Mouse (Mus musculus): ENCODE data around the gene Tmem38b. TPM values are rescaled to one million over a fixed set of nuclear protein-coding genes. Genes with fewer than 3 reads are reported as not detected.
"Not testable (repeated sequence)": the region's sequence is repeated elsewhere in the genome, so short reads cannot be mapped to it uniquely, and the experiment has no call there.

The Tmem38b gene
- polyA plus RNA-seq, 1 experiment = 2.9 TPM

DNA sequence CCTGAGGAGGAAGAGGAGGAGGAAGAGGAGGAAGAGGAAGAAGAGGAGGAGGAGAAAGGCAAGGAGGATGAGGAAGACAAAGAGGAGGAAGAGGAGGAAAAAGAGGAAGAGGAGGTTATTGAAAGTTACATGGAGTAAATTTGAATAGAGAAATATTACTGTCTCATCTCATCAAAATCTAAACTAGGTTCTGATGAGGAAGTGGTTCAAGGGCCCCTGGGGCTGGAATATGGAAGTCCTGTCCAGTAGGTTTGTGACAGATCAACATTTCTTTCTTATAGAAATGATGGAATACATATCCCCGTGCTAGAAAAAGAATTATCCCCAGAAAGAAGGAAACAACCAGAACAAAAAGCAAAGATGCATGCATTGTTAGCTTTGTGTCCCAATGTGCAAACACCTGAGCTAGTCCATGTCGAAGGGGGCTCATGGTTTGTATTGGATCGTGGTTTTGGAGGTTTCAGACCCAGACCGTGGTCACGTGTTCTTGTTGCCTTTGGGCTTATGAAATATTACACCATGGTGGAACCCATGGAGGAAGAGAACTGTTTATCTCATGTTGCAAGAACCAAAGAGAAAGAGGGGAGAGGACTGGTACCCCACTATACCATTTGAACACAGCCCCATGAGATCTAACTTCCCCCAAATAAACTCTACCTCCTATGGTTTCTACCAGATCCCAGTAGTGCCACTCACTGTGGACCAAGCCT, 31.4 kb upstream of the Tmem38b start:
- H3K36me3 ChIP-seq (ENCODE audit: control insufficient read depth, insufficient read depth, low read length) = no peaks in the 10 kb centered on the region
- H3K4me1 ChIP-seq (replicated peaks; ENCODE audit: control insufficient read depth, insufficient read depth, low read length) = no peaks in the 10 kb centered on the region
- TF ChIP-seq CTCF (IDR thresholded peaks at IDR 0.05; ENCODE audit: borderline replicate concordance, control insufficient read depth, extremely low read depth, insufficient read depth, low read length, poor library complexity) = no peak
- no peak for TF ChIP-seq POLR2A (IDR thresholded peaks at IDR 0.05; ENCODE audit: control insufficient read depth, extremely low read depth, insufficient read depth, low read length, poor library complexity)
- H3K4me3 ChIP-seq (ENCODE audit: control insufficient read depth, insufficient read depth, low read length) = no peak overlapping the region
- no peak overlapping the region for H3K27ac ChIP-seq (ENCODE audit: control insufficient read depth, insufficient read depth, low read length)
- no peaks in the 10 kb centered on the region for H3K27me3 ChIP-seq (ENCODE audit: control insufficient read depth, insufficient read depth, low read length)
- 69% methylated on average over 5 of the region's 5 CpGs for WGBS
- no peak for DNase-seq

GRCm38 (mm10) chr4:53795086-53795485, 30.8 kb upstream of the Tmem38b start:
- Histone ChIP-seq H3K4me3 (ENCODE audit: control insufficient read depth, insufficient read depth, low read length) (no peak overlapping the region), H3K27me3 (ENCODE audit: control insufficient read depth, insufficient read depth, low read length) (no peaks in the 10 kb centered on the region), H3K4me1 (replicated peaks; ENCODE audit: control insufficient read depth, insufficient read depth, low read length) (no peaks in the 10 kb centered on the region), H3K27ac (ENCODE audit: control insufficient read depth, insufficient read depth, low read length) (no peak overlapping the region), H3K36me3 (ENCODE audit: control insufficient read depth, insufficient read depth, low read length) (no peaks in the 10 kb centered on the region)
- no peak for DNase-seq
- 95% methylated on average over 2 of the region's 2 CpGs for WGBS
- TF ChIP-seq CTCF (IDR thresholded peaks at IDR 0.05; ENCODE audit: borderline replicate concordance, control insufficient read depth, extremely low read depth, insufficient read depth, low read length, poor library complexity) (no peak), POLR2A (IDR thresholded peaks at IDR 0.05; ENCODE audit: control insufficient read depth, extremely low read depth, insufficient read depth, low read length, poor library complexity) (no peak)

DNA sequence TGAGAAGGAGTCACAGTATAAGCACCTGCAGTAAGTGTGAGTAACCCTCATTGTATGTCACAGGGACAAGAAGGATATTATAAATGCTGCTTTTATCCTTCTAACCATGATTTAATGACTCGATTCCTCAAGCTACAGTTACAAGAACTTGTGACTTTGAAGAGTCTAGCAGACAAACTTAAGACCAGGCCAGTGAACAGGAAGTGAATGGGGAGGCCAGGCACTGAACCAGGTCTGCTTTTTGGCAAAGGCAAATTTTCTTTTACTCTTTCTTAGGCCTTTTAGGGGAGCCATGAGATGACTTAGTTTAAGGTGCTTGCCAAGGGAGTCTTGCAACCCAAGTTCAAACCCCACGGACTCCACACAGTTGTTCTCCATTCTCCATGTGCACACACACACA, 30.1 kb upstream of the Tmem38b start:
- Histone ChIP-seq H3K27ac (ENCODE audit: control insufficient read depth, insufficient read depth, low read length) (no peak overlapping the region), H3K4me1 (replicated peaks; ENCODE audit: control insufficient read depth, insufficient read depth, low read length) (no peaks in the 10 kb centered on the region), H3K4me3 (ENCODE audit: control insufficient read depth, insufficient read depth, low read length) (no peak overlapping the region), H3K27me3 (ENCODE audit: control insufficient read depth, insufficient read depth, low read length) (no peaks in the 10 kb centered on the region), H3K36me3 (ENCODE audit: control insufficient read depth, insufficient read depth, low read length) (no peaks in the 10 kb centered on the region)
- 72% methylated on average over 2 of the region's 2 CpGs for WGBS
- no peak for TF ChIP-seq POLR2A (IDR thresholded peaks at IDR 0.05; ENCODE audit: control insufficient read depth, extremely low read depth, insufficient read depth, low read length, poor library complexity)
- no peak for TF ChIP-seq CTCF (IDR thresholded peaks at IDR 0.05; ENCODE audit: borderline replicate concordance, control insufficient read depth, extremely low read depth, insufficient read depth, low read length, poor library complexity)
- DNase-seq = no peak

GRCm38 (mm10) chr4:53796865-53797772, 28.7 kb upstream of the Tmem38b start:
- 66% methylated on average over 18 of the region's 18 CpGs for WGBS

GRCm38 (mm10) chr4:53798896-53799676, 26.8 kb upstream of the Tmem38b start:
- Histone ChIP-seq H3K4me1 (replicated peaks; ENCODE audit: control insufficient read depth, insufficient read depth, low read length) (no peaks in the 10 kb centered on the region), H3K36me3 (ENCODE audit: control insufficient read depth, insufficient read depth, low read length) (no peaks in the 10 kb centered on the region), H3K27ac (ENCODE audit: control insufficient read depth, insufficient read depth, low read length) (no peak overlapping the region), H3K4me3 (ENCODE audit: control insufficient read depth, insufficient read depth, low read length) (no peak overlapping the region), H3K27me3 (ENCODE audit: control insufficient read depth, insufficient read depth, low read length) (no peaks in the 10 kb centered on the region)
- WGBS = 86% methylated on average over 7 of the region's 7 CpGs
- no peak for DNase-seq
- no peak for TF ChIP-seq CTCF (IDR thresholded peaks at IDR 0.05; ENCODE audit: borderline replicate concordance, control insufficient read depth, extremely low read depth, insufficient read depth, low read length, poor library complexity)
- no peak for TF ChIP-seq POLR2A (IDR thresholded peaks at IDR 0.05; ENCODE audit: control insufficient read depth, extremely low read depth, insufficient read depth, low read length, poor library complexity)

More at GRCm38 (mm10) chr4:53796865-53797772, 28.7 kb upstream of the Tmem38b start:
- no peak for TF ChIP-seq POLR2A (IDR thresholded peaks at IDR 0.05; ENCODE audit: control insufficient read depth, extremely low read depth, insufficient read depth, low read length, poor library complexity)
- TF ChIP-seq CTCF (IDR thresholded peaks at IDR 0.05; ENCODE audit: borderline replicate concordance, control insufficient read depth, extremely low read depth, insufficient read depth, low read length, poor library complexity) = no peak
- no peak for DNase-seq
- no peaks in the 10 kb centered on the region for H3K27me3 ChIP-seq (ENCODE audit: control insufficient read depth, insufficient read depth, low read length)
- no peaks in the 10 kb centered on the region for H3K36me3 ChIP-seq (ENCODE audit: control insufficient read depth, insufficient read depth, low read length)
- no peak overlapping the region for H3K4me3 ChIP-seq (ENCODE audit: control insufficient read depth, insufficient read depth, low read length)
- H3K27ac ChIP-seq (ENCODE audit: control insufficient read depth, insufficient read depth, low read length) = no peak overlapping the region
- no peaks in the 10 kb centered on the region for H3K4me1 ChIP-seq (replicated peaks; ENCODE audit: control insufficient read depth, insufficient read depth, low read length)

DNA sequence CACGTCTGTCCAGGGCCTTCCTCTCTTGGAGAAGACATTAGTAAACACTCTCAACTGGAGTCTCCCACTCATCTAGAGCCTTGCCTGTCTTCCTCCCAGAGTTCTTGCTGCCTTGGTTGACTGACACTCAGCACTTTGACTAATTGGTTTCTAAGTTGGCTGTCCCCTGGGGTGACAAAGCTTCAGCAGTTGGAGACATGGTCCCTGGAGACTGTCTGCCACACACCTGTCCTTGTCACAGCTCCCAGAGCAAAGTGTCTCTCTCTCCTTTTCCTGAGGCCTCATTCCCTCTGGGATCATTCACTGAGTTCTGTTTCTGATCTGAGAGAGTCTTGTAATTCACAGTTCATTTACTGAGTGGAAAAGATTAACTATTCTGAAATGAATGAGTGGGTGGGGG, 26.1 kb upstream of the Tmem38b start:
- Histone ChIP-seq H3K4me1 (replicated peaks; ENCODE audit: control insufficient read depth, insufficient read depth, low read length) (no peaks in the 10 kb centered on the region), H3K27me3 (ENCODE audit: control insufficient read depth, insufficient read depth, low read length) (no peaks in the 10 kb centered on the region), H3K36me3 (ENCODE audit: control insufficient read depth, insufficient read depth, low read length) (no peaks in the 10 kb centered on the region), H3K4me3 (ENCODE audit: control insufficient read depth, insufficient read depth, low read length) (no peak overlapping the region), H3K27ac (ENCODE audit: control insufficient read depth, insufficient read depth, low read length) (no peak overlapping the region)
- 91% methylated on average over 1 of the region's 1 CpGs for WGBS
- no peak for DNase-seq
- TF ChIP-seq POLR2A (IDR thresholded peaks at IDR 0.05; ENCODE audit: control insufficient read depth, extremely low read depth, insufficient read depth, low read length, poor library complexity) = no peak
- TF ChIP-seq CTCF (IDR thresholded peaks at IDR 0.05; ENCODE audit: borderline replicate concordance, control insufficient read depth, extremely low read depth, insufficient read depth, low read length, poor library complexity) = no peak

DNA sequence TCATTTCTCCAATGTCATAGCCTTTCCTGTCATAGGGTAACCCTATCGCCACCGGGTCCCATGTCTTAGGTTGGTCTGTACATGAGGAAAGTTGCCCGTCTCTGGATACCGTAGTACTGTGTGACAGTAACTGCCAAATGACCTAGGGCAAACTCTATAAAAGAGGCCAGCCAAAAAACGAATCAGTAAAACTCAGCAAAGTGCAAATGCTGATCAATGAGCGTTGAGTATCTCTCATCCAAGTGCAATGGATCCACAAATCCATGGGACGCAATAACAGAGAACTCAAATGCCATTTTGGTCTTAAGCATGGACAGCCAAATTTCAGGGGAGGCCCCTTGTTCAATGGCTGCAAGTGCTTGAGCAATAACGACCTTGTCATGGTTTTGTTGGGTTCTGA, 22.2 kb upstream of the Tmem38b start:
- H3K27me3 ChIP-seq (ENCODE audit: control insufficient read depth, insufficient read depth, low read length); H3K4me3 ChIP-seq (ENCODE audit: control insufficient read depth, insufficient read depth, low read length); H3K4me1 ChIP-seq (replicated peaks; ENCODE audit: control insufficient read depth, insufficient read depth, low read length); DNase-seq; H3K36me3 ChIP-seq (ENCODE audit: control insufficient read depth, insufficient read depth, low read length); H3K27ac ChIP-seq (ENCODE audit: control insufficient read depth, insufficient read depth, low read length): not testable (repeated sequence)
- WGBS = 95% methylated on average over 8 of the region's 8 CpGs

- H3K36me3 ChIP-seq (ENCODE audit: control insufficient read depth, insufficient read depth, low read length); H3K4me1 ChIP-seq (replicated peaks; ENCODE audit: control insufficient read depth, insufficient read depth, low read length); DNase-seq; H3K4me3 ChIP-seq (ENCODE audit: control insufficient read depth, insufficient read depth, low read length); H3K27me3 ChIP-seq (ENCODE audit: control insufficient read depth, insufficient read depth, low read length); H3K27ac ChIP-seq (ENCODE audit: control insufficient read depth, insufficient read depth, low read length): not testable (repeated sequence)
- WGBS = 84% methylated on average over 6 of the region's 6 CpGs
Observed at GRCm38 (mm10) chr4:53806428-53806827, 19.4 kb upstream of the Tmem38b start.

Measured in thymus, adult 2 months (tissue).